Mouse (Mus musculus): ENCODE measurements around the gene Plg.

DNA sequence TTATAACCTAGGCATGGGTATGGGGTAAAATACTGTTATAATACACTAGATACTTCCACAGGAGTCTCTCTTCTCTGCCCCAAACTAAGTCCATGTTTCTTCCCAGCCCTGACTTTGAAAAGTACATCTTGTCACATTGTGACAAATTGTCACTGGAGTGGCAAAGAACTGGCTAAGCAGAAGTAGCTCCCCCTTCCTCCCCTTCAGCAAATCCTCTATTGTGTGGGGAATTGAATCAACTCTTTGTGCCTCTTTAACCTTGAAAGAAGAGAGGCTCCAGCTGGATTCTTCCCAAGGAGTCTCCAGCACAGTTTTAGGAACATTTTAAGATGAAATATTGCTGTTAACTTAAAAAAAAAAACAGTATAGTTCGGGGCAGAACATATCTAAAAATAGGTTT lies 25.6 kb upstream of the Plg start:
- TF ChIP-seq NANOG (IDR thresholded peaks at IDR 0.05; ENCODE audit: borderline replicate concordance, low read length) (no peak), CTCF (conservative IDR thresholded peaks at IDR 0.05; ENCODE audit: low read length) (no peak), POU5F1 (IDR thresholded peaks at IDR 0.05; ENCODE audit: borderline replicate concordance, low read length) (no peak)

Data from E14TG2a.4 (cell line).